Mouse (Mus musculus) intestine, postnatal 0 days (tissue): ENCODE data around the gene Cope. TPM values are rescaled to one million over a fixed set of nuclear protein-coding genes. Genes with fewer than 3 reads are reported as not detected.

Source experiments
- ATAC-seq: fragments of 200-750 bp; cut with Nextera tagmentation; 2 replicates; pipeline ENCODE4 v1.8.0; 2017; ENCODE audit warnings: mild to moderate bottlenecking, moderate TSS enrichment, moderate library complexity
- H3K27ac ChIP-seq: fragments of 300-500 bp; sonication (generic); 2 replicates; pipeline ENCODE4 v1.5.1; 2014; ENCODE audit warnings: mild to moderate bottlenecking, low read depth, low read length, moderate library complexity
- H3K27me3 ChIP-seq: fragments of 300-500 bp; sonication (generic); replicated peaks from 2 replicates; pipeline ENCODE4 v1.6.1; 2014; ENCODE audit warnings: low read length, mixed read lengths; ENCODE audit not compliant: control insufficient read depth, insufficient read depth
- H3K36me3 ChIP-seq: fragments of 300-500 bp; sonication (generic); 2 replicates; pipeline ENCODE4 v1.6.1; 2014; ENCODE audit warnings: mild to moderate bottlenecking, moderate library complexity; ENCODE audit not compliant: control insufficient read depth, insufficient read depth
- H3K4me1 ChIP-seq: fragments of 300-500 bp; sonication (generic); replicated peaks from 2 replicates; pipeline ENCODE4 v1.6.1; 2014; ENCODE audit warnings: antibody characterized with exemption, low read length, mixed read lengths; ENCODE audit not compliant: control insufficient read depth, insufficient read depth
- H3K4me2 ChIP-seq: fragments of 300-500 bp; sonication (generic); replicated peaks from 2 replicates; pipeline ENCODE4 v1.6.1; 2014; ENCODE audit warnings: low read depth, mild to moderate bottlenecking, moderate library complexity
- H3K4me3 ChIP-seq: fragments of 300-500 bp; sonication (generic); 2 replicates; pipeline ENCODE4 v1.5.1; 2014; ENCODE audit warnings: low read depth, low read length
- H3K9ac ChIP-seq: fragments of 300-500 bp; sonication (generic); 2 replicates; pipeline ENCODE4 v1.6.1; 2014; ENCODE audit warnings: mild to moderate bottlenecking, low read depth, low read length
- H3K9me3 ChIP-seq: fragments of 300-500 bp; sonication (generic); 2 replicates; pipeline ENCODE4 v1.6.1; 2016; ENCODE audit warnings: mixed run types; ENCODE audit not compliant: control insufficient read depth
- CTCF ChIP-seq: sonication (generic); IDR thresholded peaks from 2 replicates; pipeline ENCODE4 v1.5.1; 2016; ENCODE audit warnings: low read depth, mild to moderate bottlenecking, control low read depth, antibody characterized with exemption, moderate library complexity
- WGBS: fragments of 180-500 bp; shearing (Covaris S2); extraction: QIAGEN DNeasy Blood & Tissue Kit; methylation state at CpG from one replicate; pipeline ENCODE4 v1.1.7; 2014; 5-methylcytosine and 5-hydroxymethylcytosine counted together
- polyA plus RNA-seq: library from polyadenylated mRNA; unstranded; fragments of >200 nt; fragmentation: Nextera tagmentation; extraction: Ambion mirVana; gene quantifications from 2 replicates; pipeline ENCODE4 v1.2.1, GENCODE M21; 2015

The Cope gene
- polyA plus RNA-seq, 1 experiment from 2014 or later = 383 TPM

- Histone ChIP-seq H3K4me1 (peaks cover 35% of the 10 kb centered on the region), H3K9ac (peak overlapping the region; percentile 94), H3K27me3 (no peaks in the 10 kb centered on the region), H3K4me3 (peak overlapping the region; percentile 93), H3K9me3 (no peaks in the 10 kb centered on the region), H3K4me2 (peak overlapping the region; percentile 90), H3K27ac (no peak overlapping the region), H3K36me3 (peaks cover 14% of the 10 kb centered on the region)
- WGBS = 24% methylated on average over 15 of the region's 15 CpGs
- no peak for ATAC-seq
- no peak for TF ChIP-seq CTCF
Observed at GRCm38 (mm10) chr8:70351035-70351999, 49.0 kb downstream of the Cope start.

- Histone ChIP-seq H3K9me3 (no peaks in the 10 kb centered on the region), H3K27ac (no peak overlapping the region), H3K4me2 (peak overlapping the region; percentile 90), H3K4me1 (peaks cover 35% of the 10 kb centered on the region), H3K9ac (peak overlapping the region; percentile 94), H3K27me3 (no peaks in the 10 kb centered on the region), H3K4me3 (peak overlapping the region; percentile 93), H3K36me3 (peaks cover 10% of the 10 kb centered on the region; the same call in 1 of the 2 replicates)
- no peak for ATAC-seq
- 9% methylated on average over 3 of the region's 3 CpGs for WGBS
- no peak for TF ChIP-seq CTCF
Observed at GRCm38 (mm10) chr8:70352000-70352384, 49.7 kb downstream of the Cope start.

- Histone ChIP-seq H3K36me3 (peaks cover 10% of the 10 kb centered on the region; the same call in 1 of the 2 replicates), H3K4me1 (peaks cover 32% of the 10 kb centered on the region), H3K9me3 (no peaks in the 10 kb centered on the region), H3K27ac (peak overlapping the region; percentile 91), H3K27me3 (no peaks in the 10 kb centered on the region), H3K4me3 (peak overlapping the region; percentile 93), H3K9ac (peak overlapping the region; percentile 94), H3K4me2 (peak overlapping the region; percentile 90)
- peak; percentile 39 for ATAC-seq
- WGBS = under 1% methylated on average over 50 of the region's 64 CpGs
- TF ChIP-seq CTCF = no peak; the same call in 1 of the 2 replicates
Observed at GRCm38 (mm10) chr8:70352657-70353151, 50.4 kb downstream of the Cope start.

- Histone ChIP-seq H3K27me3 (no peaks in the 10 kb centered on the region), H3K4me3 (peak within 1 kb of the TSS; percentile 93), H3K9ac (peak within 1 kb of the TSS; percentile 94), H3K4me2 (peak within 1 kb of the TSS; percentile 90), H3K36me3 (peaks cover 9% of the 10 kb centered on the region; the same call in 1 of the 2 replicates), H3K4me1 (peaks cover 26% of the 10 kb centered on the region), H3K27ac (peak within 1 kb of the TSS; percentile 91), H3K9me3 (no peaks in the 10 kb centered on the region)
- WGBS = under 1% methylated on average over 67 of the region's 69 CpGs
- TF ChIP-seq CTCF = no peak
- ATAC-seq = peak; percentile 88
Observed at GRCm38 (mm10) chr8:70353194-70353817, 51.0 kb downstream of the Cope start, which contains the start of gene Upf1. Gene Upf1 (minus strand): TSS chr8:70353278.

- no peaks in the 10 kb centered on the region for H3K9me3 ChIP-seq
- H3K27me3 ChIP-seq = no peaks in the 10 kb centered on the region
- peak overlapping the region; percentile 90 for H3K4me2 ChIP-seq
- H3K36me3 ChIP-seq = peaks cover 2% of the 10 kb centered on the region; the same call in 1 of the 2 replicates
- H3K4me3 ChIP-seq = peak overlapping the region; percentile 93
- ATAC-seq = no peak
- 30% methylated on average over 4 of the region's 4 CpGs for WGBS
- peak overlapping the region; percentile 94; the same call in 1 of the 2 replicates for H3K9ac ChIP-seq
- TF ChIP-seq CTCF = no peak
- peak overlapping the region; percentile 60 for H3K27ac ChIP-seq
- peaks cover 21% of the 10 kb centered on the region for H3K4me1 ChIP-seq
Observed at GRCm38 (mm10) chr8:70354004-70354403, 51.7 kb downstream of the Cope start.

- Histone ChIP-seq H3K9ac (no peak overlapping the region), H3K27me3 (no peaks in the 10 kb centered on the region), H3K36me3 (no peaks in the 10 kb centered on the region), H3K27ac (no peak overlapping the region), H3K9me3 (no peaks in the 10 kb centered on the region), H3K4me1 (peaks cover 17% of the 10 kb centered on the region), H3K4me2 (no peak overlapping the region), H3K4me3 (no peak overlapping the region)
- ATAC-seq = no peak
- TF ChIP-seq CTCF = no peak
- 86% methylated on average over 1 of the region's 1 CpGs for WGBS
Observed at GRCm38 (mm10) chr8:70356111-70356510, 53.8 kb downstream of the Cope start.
